Mouse (Mus musculus): ENCODE measurements at regions not wholly inside any gene's neighbourhood (a gene's known extent, or its start where the extent isn't known, plus 50 kb on each side); places are given as distances from the start of the nearest gene placed in this dataset.

- Histone ChIP-seq H3K9ac (replicated peaks; ENCODE audit: low read length) (no peak overlapping the region), H3K4me3 (ENCODE audit: low read length) (no peak overlapping the region), H3K4me1 (ENCODE audit: insufficient read depth, low read length) (no peaks in the 10 kb centered on the region), H3K9me3 (ENCODE audit: low read length) (no peaks in the 10 kb centered on the region), H3K36me3 (ENCODE audit: insufficient read depth, low read length) (no peaks in the 10 kb centered on the region), H3K27ac (ENCODE audit: low read length) (no peak overlapping the region), H3K4me2 (replicated peaks; ENCODE audit: low read depth, low read length) (no peak overlapping the region), H3K27me3 (ENCODE audit: insufficient read depth, low read length) (no peaks in the 10 kb centered on the region)
- no peak for ATAC-seq (ENCODE audit: low FRiP score, low TSS enrichment)
- WGBS = 100% methylated on average over 1 of the region's 1 CpGs
These were observed 370.8 kb downstream of the Bcl11a start for GRCm38 (mm10) chr11:24448608-24449007.

- no peak overlapping the region for H3K9ac ChIP-seq (replicated peaks; ENCODE audit: low read length)
- no peaks in the 10 kb centered on the region for H3K9me3 ChIP-seq (ENCODE audit: low read length)
- no peak for ATAC-seq (ENCODE audit: low FRiP score, low TSS enrichment)
- H3K36me3 ChIP-seq (ENCODE audit: insufficient read depth, low read length) = no peaks in the 10 kb centered on the region
- no peak overlapping the region for H3K4me3 ChIP-seq (ENCODE audit: low read length)
- WGBS = 58% methylated on average over 7 of the region's 7 CpGs
- H3K27ac ChIP-seq (ENCODE audit: low read length) = no peak overlapping the region
- no peak overlapping the region for H3K4me2 ChIP-seq (replicated peaks; ENCODE audit: low read depth, low read length)
- no peaks in the 10 kb centered on the region for H3K27me3 ChIP-seq (ENCODE audit: insufficient read depth, low read length)
- no peaks in the 10 kb centered on the region for H3K4me1 ChIP-seq (ENCODE audit: insufficient read depth, low read length)
These were observed 374.4 kb downstream of the Bcl11a start for GRCm38 (mm10) chr11:24452267-24452666.

GRCm38 (mm10) chr11:24464642-24465041 lies 386.8 kb downstream of the Bcl11a start:
- Histone ChIP-seq H3K27me3 (ENCODE audit: insufficient read depth, low read length) (no peaks in the 10 kb centered on the region), H3K4me3 (ENCODE audit: low read length) (no peak overlapping the region), H3K9me3 (ENCODE audit: low read length) (no peaks in the 10 kb centered on the region), H3K27ac (ENCODE audit: low read length) (no peak overlapping the region), H3K9ac (replicated peaks; ENCODE audit: low read length) (no peak overlapping the region), H3K4me1 (ENCODE audit: insufficient read depth, low read length) (no peaks in the 10 kb centered on the region), H3K4me2 (replicated peaks; ENCODE audit: low read depth, low read length) (no peak overlapping the region), H3K36me3 (ENCODE audit: insufficient read depth, low read length) (no peaks in the 10 kb centered on the region)
- 64% methylated on average over 4 of the region's 4 CpGs for WGBS
- no peak for ATAC-seq (ENCODE audit: low FRiP score, low TSS enrichment)

- no peaks in the 10 kb centered on the region for H3K9me3 ChIP-seq (ENCODE audit: low read length)
- H3K27ac ChIP-seq (ENCODE audit: low read length) = no peak overlapping the region
- no peaks in the 10 kb centered on the region for H3K36me3 ChIP-seq (ENCODE audit: insufficient read depth, low read length)
- ATAC-seq (ENCODE audit: low FRiP score, low TSS enrichment) = no peak
- H3K4me3 ChIP-seq (ENCODE audit: low read length) = no peak overlapping the region
- WGBS = 91% methylated on average over 8 of the region's 8 CpGs
- H3K4me1 ChIP-seq (ENCODE audit: insufficient read depth, low read length) = no peaks in the 10 kb centered on the region
- H3K9ac ChIP-seq (replicated peaks; ENCODE audit: low read length) = no peak overlapping the region
- H3K4me2 ChIP-seq (replicated peaks; ENCODE audit: low read depth, low read length) = no peak overlapping the region
- H3K27me3 ChIP-seq (ENCODE audit: insufficient read depth, low read length) = no peaks in the 10 kb centered on the region
These were observed 389.6 kb downstream of the Bcl11a start for GRCm38 (mm10) chr11:24467458-24467857.

- H3K27me3 ChIP-seq (ENCODE audit: insufficient read depth, low read length) = no peaks in the 10 kb centered on the region
These were observed 392.6 kb downstream of the Bcl11a start for GRCm38 (mm10) chr11:24470469-24470868.

GRCm38 (mm10) chr11:24472617-24473367 lies 394.9 kb downstream of the Bcl11a start:
- WGBS = 67% methylated on average over 8 of the region's 8 CpGs
- Histone ChIP-seq H3K9me3 (ENCODE audit: low read length) (no peaks in the 10 kb centered on the region), H3K27me3 (ENCODE audit: insufficient read depth, low read length) (no peaks in the 10 kb centered on the region), H3K4me3 (ENCODE audit: low read length) (no peak overlapping the region), H3K27ac (ENCODE audit: low read length) (no peak overlapping the region), H3K4me2 (replicated peaks; ENCODE audit: low read depth, low read length) (no peak overlapping the region), H3K4me1 (ENCODE audit: insufficient read depth, low read length) (no peaks in the 10 kb centered on the region), H3K9ac (replicated peaks; ENCODE audit: low read length) (no peak overlapping the region), H3K36me3 (ENCODE audit: insufficient read depth, low read length) (no peaks in the 10 kb centered on the region)
- no peak for ATAC-seq (ENCODE audit: low FRiP score, low TSS enrichment)

More at GRCm38 (mm10) chr11:24470469-24470868, 392.6 kb downstream of the Bcl11a start:
- Histone ChIP-seq H3K4me2 (replicated peaks; ENCODE audit: low read depth, low read length) (no peak overlapping the region), H3K27ac (ENCODE audit: low read length) (no peak overlapping the region), H3K4me1 (ENCODE audit: insufficient read depth, low read length) (no peaks in the 10 kb centered on the region), H3K4me3 (ENCODE audit: low read length) (no peak overlapping the region), H3K9ac (replicated peaks; ENCODE audit: low read length) (no peak overlapping the region), H3K9me3 (ENCODE audit: low read length) (no peaks in the 10 kb centered on the region), H3K36me3 (ENCODE audit: insufficient read depth, low read length) (no peaks in the 10 kb centered on the region)
- no peak for ATAC-seq (ENCODE audit: low FRiP score, low TSS enrichment)

- no peak for ATAC-seq (ENCODE audit: low FRiP score, low TSS enrichment)
- H3K36me3 ChIP-seq (ENCODE audit: insufficient read depth, low read length) = no peaks in the 10 kb centered on the region
- H3K9me3 ChIP-seq (ENCODE audit: low read length) = no peaks in the 10 kb centered on the region
- H3K27ac ChIP-seq (ENCODE audit: low read length) = no peak overlapping the region
- 46% methylated on average over 7 of the region's 7 CpGs for WGBS
- no peaks in the 10 kb centered on the region for H3K4me1 ChIP-seq (ENCODE audit: insufficient read depth, low read length)
- no peak overlapping the region for H3K9ac ChIP-seq (replicated peaks; ENCODE audit: low read length)
- H3K27me3 ChIP-seq (ENCODE audit: insufficient read depth, low read length) = no peaks in the 10 kb centered on the region
- H3K4me2 ChIP-seq (replicated peaks; ENCODE audit: low read depth, low read length) = no peak overlapping the region
- H3K4me3 ChIP-seq (ENCODE audit: low read length) = no peak overlapping the region
These were observed 395.6 kb downstream of the Bcl11a start for GRCm38 (mm10) chr11:24473368-24474010.

- Histone ChIP-seq H3K4me3 (ENCODE audit: low read length) (no peak overlapping the region), H3K9me3 (ENCODE audit: low read length) (no peaks in the 10 kb centered on the region), H3K27ac (ENCODE audit: low read length) (no peak overlapping the region), H3K27me3 (ENCODE audit: insufficient read depth, low read length) (no peaks in the 10 kb centered on the region), H3K9ac (replicated peaks; ENCODE audit: low read length) (no peak overlapping the region), H3K36me3 (ENCODE audit: insufficient read depth, low read length) (no peaks in the 10 kb centered on the region), H3K4me1 (ENCODE audit: insufficient read depth, low read length) (no peaks in the 10 kb centered on the region), H3K4me2 (replicated peaks; ENCODE audit: low read depth, low read length) (no peak overlapping the region)
- ATAC-seq (ENCODE audit: low FRiP score, low TSS enrichment) = no peak
- WGBS = 25% methylated on average over 11 of the region's 11 CpGs
These were observed 425.0 kb downstream of the Bcl11a start for GRCm38 (mm10) chr11:24502722-24503424.

GRCm38 (mm10) chr11:24515568-24515967 lies 437.7 kb downstream of the Bcl11a start:
- no peaks in the 10 kb centered on the region for H3K36me3 ChIP-seq (ENCODE audit: insufficient read depth, low read length)
- no peak overlapping the region for H3K4me3 ChIP-seq (ENCODE audit: low read length)
- H3K9ac ChIP-seq (replicated peaks; ENCODE audit: low read length) = no peak overlapping the region

GRCm38 (mm10) chr11:24535462-24535861 lies 457.6 kb downstream of the Bcl11a start:
- Histone ChIP-seq H3K36me3 (ENCODE audit: insufficient read depth, low read length) (no peaks in the 10 kb centered on the region), H3K4me1 (ENCODE audit: insufficient read depth, low read length) (no peaks in the 10 kb centered on the region)

More at GRCm38 (mm10) chr11:24515568-24515967, 437.7 kb downstream of the Bcl11a start:
- H3K4me1 ChIP-seq (ENCODE audit: insufficient read depth, low read length) = no peaks in the 10 kb centered on the region
- ATAC-seq (ENCODE audit: low FRiP score, low TSS enrichment) = no peak
- no peak overlapping the region for H3K27ac ChIP-seq (ENCODE audit: low read length)
- no peaks in the 10 kb centered on the region for H3K27me3 ChIP-seq (ENCODE audit: insufficient read depth, low read length)
- no peaks in the 10 kb centered on the region for H3K9me3 ChIP-seq (ENCODE audit: low read length)
- no peak overlapping the region for H3K4me2 ChIP-seq (replicated peaks; ENCODE audit: low read depth, low read length)

More at GRCm38 (mm10) chr11:24535462-24535861, 457.6 kb downstream of the Bcl11a start:
- ATAC-seq (ENCODE audit: low FRiP score, low TSS enrichment) = no peak
- WGBS = 43% methylated on average over 7 of the region's 7 CpGs
- Histone ChIP-seq H3K4me3 (ENCODE audit: low read length) (no peak overlapping the region), H3K27me3 (ENCODE audit: insufficient read depth, low read length) (no peaks in the 10 kb centered on the region), H3K4me2 (replicated peaks; ENCODE audit: low read depth, low read length) (no peak overlapping the region), H3K9ac (replicated peaks; ENCODE audit: low read length) (no peak overlapping the region), H3K27ac (ENCODE audit: low read length) (no peak overlapping the region), H3K9me3 (ENCODE audit: low read length) (no peaks in the 10 kb centered on the region)

All from kidney, embryonic 16.5 days (tissue).